Mouse (Mus musculus) B cell, adult 2 months (primary cell): ENCODE measurements at regions not wholly inside any gene's neighbourhood (a gene's known extent, or its start where the extent isn't known, plus 50 kb on each side); places are given as distances from the start of the nearest gene placed in this dataset.

Experiments used
- DNase-seq, 2 experiments: peaks; one replicate each; pipeline ENCODE4 v3.0.0; 2022

- DNase-seq, result no peak
Observed at GRCm38 (mm10) chr7:117269263-117269897, 111.4 kb upstream of the Xylt1 start.

DNA sequence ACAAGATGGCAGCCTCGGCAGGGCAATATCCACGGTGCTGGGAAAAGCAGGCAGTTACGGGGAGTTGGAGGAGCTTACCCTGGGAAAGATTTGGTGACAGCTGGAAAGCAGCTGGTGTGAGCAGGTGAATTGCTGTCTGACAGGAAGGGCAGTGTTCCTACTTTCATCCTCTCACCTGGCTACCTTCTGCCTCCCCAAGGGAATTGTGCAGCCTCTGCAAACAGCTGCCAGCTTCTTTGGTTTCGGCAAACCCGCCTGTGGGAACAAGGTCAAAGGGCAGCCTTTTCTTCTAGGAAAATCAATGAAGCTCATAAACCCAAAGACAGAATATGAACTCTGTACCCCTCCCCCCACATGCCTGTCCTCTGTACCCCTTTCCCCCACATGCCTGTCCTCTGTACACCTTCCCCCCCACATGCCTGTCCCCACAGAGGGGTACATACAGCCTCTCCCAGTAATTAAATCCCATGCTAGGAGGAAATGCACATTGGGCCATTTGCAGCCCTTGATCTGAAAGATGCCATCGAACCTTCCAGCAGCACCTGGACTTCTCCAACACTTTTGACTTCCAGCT lies 102.3 kb upstream of the Xylt1 start:
- no peak for DNase-seq

DNA sequence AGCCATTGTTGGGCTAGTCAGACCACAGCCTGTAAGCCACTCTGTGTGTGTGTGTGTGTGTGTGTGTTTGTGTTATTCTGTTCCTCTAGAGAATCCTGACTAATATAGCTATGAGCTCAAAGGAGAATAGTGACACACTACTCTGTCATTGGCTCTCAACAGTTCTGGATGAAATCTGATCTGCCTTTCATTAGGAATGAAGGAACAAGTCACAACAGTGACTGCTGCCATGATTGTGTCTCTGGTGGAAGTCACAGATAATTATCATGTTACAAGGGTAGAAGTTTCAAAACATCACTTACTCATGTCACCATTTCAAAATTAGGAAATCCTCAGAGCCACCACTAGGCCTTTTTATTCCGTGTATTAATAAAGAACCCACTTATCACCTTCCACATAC lies 98.6 kb upstream of the Xylt1 start:
- DNase-seq, result no peak

DNA sequence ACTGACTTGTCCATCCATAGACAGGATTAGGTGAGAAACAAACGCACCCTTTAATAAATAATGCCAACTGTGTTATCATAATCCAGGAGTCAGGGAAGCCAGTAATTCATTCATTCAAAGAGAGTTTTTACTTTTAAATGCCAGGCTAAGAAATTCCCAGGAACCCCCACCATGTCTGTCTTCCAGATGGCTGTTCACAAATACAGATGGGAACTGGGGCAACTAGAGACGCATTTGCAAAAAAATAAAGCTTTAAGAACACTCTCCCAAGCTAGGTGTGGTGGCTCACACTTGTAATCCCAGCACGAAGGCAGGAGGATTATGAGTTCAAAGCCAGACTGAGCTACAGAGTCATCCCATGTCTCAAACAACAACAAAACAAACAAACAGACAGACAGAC lies 95.6 kb upstream of the Xylt1 start:
- DNase-seq, result no peak

- DNase-seq, result no peak
Observed at GRCm38 (mm10) chr7:117285985-117286384, 94.8 kb upstream of the Xylt1 start.

- DNase-seq, result peak; percentile 6 to 8
Observed at GRCm38 (mm10) chr7:117303705-117304104, 77.1 kb upstream of the Xylt1 start.

GRCm38 (mm10) chr7:117310586-117311200 lies 70.1 kb upstream of the Xylt1 start:
- DNase-seq, result no peak

DNA sequence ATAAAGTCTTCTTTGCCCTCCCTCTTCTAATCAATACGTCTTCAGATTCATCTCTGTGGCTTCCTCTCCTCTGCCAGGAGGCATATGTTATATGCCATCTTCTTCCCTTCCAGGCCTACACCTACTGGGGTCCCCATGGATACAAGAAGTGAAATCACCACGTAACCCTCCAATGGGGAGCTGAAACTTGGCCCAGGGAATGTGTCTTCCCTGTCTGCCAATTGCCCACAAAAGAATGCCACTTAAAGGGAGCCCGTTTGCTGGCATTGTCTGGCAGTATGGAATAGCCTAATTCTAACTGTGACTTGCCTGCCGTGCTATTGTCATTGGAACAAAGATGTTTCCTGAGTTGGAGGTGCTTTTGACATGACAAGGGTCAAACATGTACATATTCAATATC lies 69.5 kb upstream of the Xylt1 start:
- no peak for DNase-seq

DNA sequence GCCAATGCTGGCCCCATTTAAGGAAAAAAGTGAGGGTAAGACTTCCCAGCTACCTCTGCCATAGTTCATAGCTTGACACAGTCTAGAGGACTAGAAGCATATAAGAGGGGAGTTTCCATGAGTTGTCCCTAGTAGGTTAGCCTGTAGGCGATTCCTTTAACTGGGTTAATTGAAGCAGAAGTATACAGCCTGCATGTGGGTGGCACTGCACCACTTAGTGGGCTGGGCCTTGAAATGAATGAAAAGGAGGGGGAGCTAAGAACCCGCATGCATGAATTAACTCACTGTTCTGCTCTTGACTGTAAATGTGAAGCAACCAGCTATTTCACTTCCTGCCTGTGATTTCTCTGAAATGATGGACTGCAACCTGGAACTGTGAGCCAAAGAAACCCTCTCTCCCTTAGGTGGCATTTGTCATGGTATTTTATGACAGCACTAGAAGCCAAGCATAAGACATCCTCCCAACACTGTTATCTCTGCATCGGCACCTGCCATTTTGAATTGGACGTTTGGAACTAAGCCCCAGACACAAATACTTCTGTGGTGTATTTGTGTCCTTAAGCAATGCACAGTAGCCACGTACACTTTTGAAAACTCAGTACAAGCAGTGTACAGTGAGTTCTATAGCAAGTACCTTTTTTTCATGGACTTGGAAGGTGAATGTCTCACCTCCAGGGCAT lies 64.5 kb upstream of the Xylt1 start:
- no peak for DNase-seq

DNA sequence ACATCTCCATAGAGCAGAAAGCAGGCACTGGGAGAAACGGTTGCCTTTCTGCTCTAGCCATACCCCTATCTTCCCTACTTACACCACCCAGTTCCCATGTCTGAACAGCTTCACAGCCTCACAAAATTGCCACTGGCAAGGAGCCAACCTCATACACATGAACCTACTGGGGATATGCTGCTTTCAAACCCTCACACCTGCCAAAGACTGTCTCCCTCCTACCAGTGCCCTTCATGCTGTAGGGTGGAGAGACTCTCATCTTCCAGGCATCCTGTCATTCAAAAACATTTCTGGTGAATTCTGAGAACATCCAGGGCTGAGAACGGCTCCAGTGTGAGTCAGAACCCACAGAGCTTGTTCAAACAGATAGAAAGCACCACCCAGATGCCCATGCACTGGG lies 63.4 kb upstream of the Xylt1 start:
- DNase-seq, result no peak

- DNase-seq, result peak in 1 of 2 experiments; percentile 3
Observed at GRCm38 (mm10) chr7:117320552-117320951, 60.2 kb upstream of the Xylt1 start.
